Mouse (Mus musculus): ENCODE data around the gene Sstr2. TPM values are rescaled to one million over a fixed set of nuclear protein-coding genes. Genes with fewer than 3 reads are reported as not detected.

Gene Sstr2
- polyA plus RNA-seq, 1 experiment from 2014 or later: 18.0 TPM

GRCm38 (mm10) chr11:113597632-113598031, 21.5 kb upstream of the Sstr2 start:
- Histone ChIP-seq H3K4me1 (ENCODE audit: control insufficient read depth, insufficient read depth, low read length) (peaks cover 20% of the 10 kb centered on the region), H3K9ac (replicated peaks; ENCODE audit: low read length) (no peak overlapping the region), H3K27me3 (ENCODE audit: control insufficient read depth, insufficient read depth, low read length) (no peaks in the 10 kb centered on the region), H3K27ac (replicated peaks; ENCODE audit: low read depth, low read length) (no peak overlapping the region), H3K4me3 (replicated peaks; ENCODE audit: low read depth, low read length) (no peak overlapping the region), H3K9me3 (ENCODE audit: control insufficient read depth, low read length) (no peaks in the 10 kb centered on the region), H3K4me2 (ENCODE audit: low read length) (no peak overlapping the region), H3K36me3 (ENCODE audit: control insufficient read depth, insufficient read depth, low read length) (no peaks in the 10 kb centered on the region)
- ATAC-seq (ENCODE audit: low FRiP score, low TSS enrichment): no peak
- 82% methylated on average over 3 of the region's 3 CpGs for WGBS
- no peak for DNase-seq

GRCm38 (mm10) chr11:113600526-113601245, 18.5 kb upstream of the Sstr2 start:
- H3K9ac ChIP-seq (replicated peaks; ENCODE audit: low read length): no peak overlapping the region
- H3K36me3 ChIP-seq (ENCODE audit: control insufficient read depth, insufficient read depth, low read length): no peaks in the 10 kb centered on the region
- 77% methylated on average over 18 of the region's 18 CpGs for WGBS
- ATAC-seq (ENCODE audit: low FRiP score, low TSS enrichment) (peak; percentile 34; the same call in 1 of the 2 replicates), DNase-seq (peak; percentile 39)
- H3K9me3 ChIP-seq (ENCODE audit: control insufficient read depth, low read length): no peaks in the 10 kb centered on the region
- H3K27ac ChIP-seq (replicated peaks; ENCODE audit: low read depth, low read length): peak overlapping the region; percentile 74
- peaks cover 20% of the 10 kb centered on the region for H3K4me1 ChIP-seq (ENCODE audit: control insufficient read depth, insufficient read depth, low read length)
- no peaks in the 10 kb centered on the region for H3K27me3 ChIP-seq (ENCODE audit: control insufficient read depth, insufficient read depth, low read length)
- H3K4me2 ChIP-seq (ENCODE audit: low read length): no peak overlapping the region
- no peak overlapping the region for H3K4me3 ChIP-seq (replicated peaks; ENCODE audit: low read depth, low read length)

- H3K4me2 ChIP-seq (ENCODE audit: low read length): peak overlapping the region; percentile 19
- H3K9ac ChIP-seq (replicated peaks; ENCODE audit: low read length): no peak overlapping the region
- DNase-seq: peak; percentile 72
Observed at GRCm38 (mm10) chr11:113601616-113602343, 17.4 kb upstream of the Sstr2 start.

DNA sequence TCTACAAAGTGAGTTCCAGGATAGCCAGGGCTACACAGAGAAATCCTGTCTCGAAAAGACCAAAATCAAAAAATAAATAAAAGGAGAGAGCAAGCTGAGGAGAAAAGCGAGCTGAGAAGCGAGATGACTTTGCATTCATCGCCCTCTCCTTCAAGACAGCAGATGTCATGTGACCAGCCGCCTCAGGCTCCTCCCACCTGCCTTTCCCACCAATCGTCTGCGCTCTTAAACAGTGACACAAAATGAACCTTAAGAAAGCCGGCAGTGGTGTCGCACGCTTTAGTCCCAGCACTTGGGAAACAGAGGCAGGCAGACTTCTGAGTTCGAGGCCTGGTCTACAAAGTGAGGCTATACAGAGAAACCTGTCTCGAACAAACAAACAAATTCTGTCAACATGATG, 11.6 kb upstream of the Sstr2 start:
- Histone ChIP-seq H3K9me3 (ENCODE audit: control insufficient read depth, low read length) (no peaks in the 10 kb centered on the region), H3K27ac (replicated peaks; ENCODE audit: low read depth, low read length) (no peak overlapping the region), H3K9ac (replicated peaks; ENCODE audit: low read length) (no peak overlapping the region), H3K36me3 (ENCODE audit: control insufficient read depth, insufficient read depth, low read length) (no peaks in the 10 kb centered on the region), H3K27me3 (ENCODE audit: control insufficient read depth, insufficient read depth, low read length) (no peaks in the 10 kb centered on the region), H3K4me2 (ENCODE audit: low read length) (no peak overlapping the region), H3K4me1 (ENCODE audit: control insufficient read depth, insufficient read depth, low read length) (peaks cover 11% of the 10 kb centered on the region), H3K4me3 (replicated peaks; ENCODE audit: low read depth, low read length) (no peak overlapping the region)
- no peak for ATAC-seq (ENCODE audit: low FRiP score, low TSS enrichment)
- WGBS: 95% methylated on average over 12 of the region's 12 CpGs
- no peak for DNase-seq

More at GRCm38 (mm10) chr11:113601616-113602343, 17.4 kb upstream of the Sstr2 start:
- Histone ChIP-seq H3K36me3 (ENCODE audit: control insufficient read depth, insufficient read depth, low read length) (no peaks in the 10 kb centered on the region), H3K27ac (replicated peaks; ENCODE audit: low read depth, low read length) (peak overlapping the region; percentile 74), H3K9me3 (ENCODE audit: control insufficient read depth, low read length) (no peaks in the 10 kb centered on the region), H3K27me3 (ENCODE audit: control insufficient read depth, insufficient read depth, low read length) (no peaks in the 10 kb centered on the region), H3K4me3 (replicated peaks; ENCODE audit: low read depth, low read length) (no peak overlapping the region), H3K4me1 (ENCODE audit: control insufficient read depth, insufficient read depth, low read length) (peaks cover 20% of the 10 kb centered on the region)
- 22% methylated on average over 12 of the region's 12 CpGs for WGBS
- peak; percentile 69 for ATAC-seq (ENCODE audit: low FRiP score, low TSS enrichment)

DNA sequence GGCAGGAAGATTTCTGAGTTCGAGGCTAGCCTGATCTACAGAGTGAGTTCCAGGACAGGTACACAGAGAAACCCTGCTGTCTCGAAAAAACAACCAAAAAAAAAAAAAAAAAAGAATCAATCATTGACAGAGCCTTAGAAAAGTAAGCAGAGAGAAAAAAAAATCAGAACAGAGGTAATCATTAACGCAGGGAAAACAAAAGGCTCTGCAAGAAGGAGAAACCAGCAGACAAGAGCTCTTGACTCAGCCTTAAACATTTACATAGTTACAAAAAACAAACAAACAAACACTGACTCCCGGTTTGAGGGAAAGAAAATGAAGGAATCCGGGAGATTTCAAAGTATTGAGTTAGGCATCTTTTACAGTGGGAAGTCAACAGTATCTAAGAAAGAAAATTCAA, 9.6 kb upstream of the Sstr2 start:
- WGBS: 88% methylated on average over 5 of the region's 5 CpGs
- H3K4me1 ChIP-seq (ENCODE audit: control insufficient read depth, insufficient read depth, low read length): peaks cover 11% of the 10 kb centered on the region
- DNase-seq (no peak), ATAC-seq (ENCODE audit: low FRiP score, low TSS enrichment) (no peak)
- no peaks in the 10 kb centered on the region for H3K9me3 ChIP-seq (ENCODE audit: control insufficient read depth, low read length)
- H3K36me3 ChIP-seq (ENCODE audit: control insufficient read depth, insufficient read depth, low read length): no peaks in the 10 kb centered on the region
- no peak overlapping the region for H3K27ac ChIP-seq (replicated peaks; ENCODE audit: low read depth, low read length)
- no peaks in the 10 kb centered on the region for H3K27me3 ChIP-seq (ENCODE audit: control insufficient read depth, insufficient read depth, low read length)
- no peak overlapping the region for H3K9ac ChIP-seq (replicated peaks; ENCODE audit: low read length)
- H3K4me3 ChIP-seq (replicated peaks; ENCODE audit: low read depth, low read length): no peak overlapping the region
- H3K4me2 ChIP-seq (ENCODE audit: low read length): no peak overlapping the region

GRCm38 (mm10) chr11:113610266-113610665, 8.9 kb upstream of the Sstr2 start:
- no peak for DNase-seq
- Histone ChIP-seq H3K9ac (replicated peaks; ENCODE audit: low read length) (no peak overlapping the region), H3K27me3 (ENCODE audit: control insufficient read depth, insufficient read depth, low read length) (no peaks in the 10 kb centered on the region), H3K4me2 (ENCODE audit: low read length) (no peak overlapping the region), H3K9me3 (ENCODE audit: control insufficient read depth, low read length) (no peaks in the 10 kb centered on the region), H3K4me1 (ENCODE audit: control insufficient read depth, insufficient read depth, low read length) (peaks cover 11% of the 10 kb centered on the region), H3K36me3 (ENCODE audit: control insufficient read depth, insufficient read depth, low read length) (no peaks in the 10 kb centered on the region), H3K4me3 (replicated peaks; ENCODE audit: low read depth, low read length) (no peak overlapping the region), H3K27ac (replicated peaks; ENCODE audit: low read depth, low read length) (no peak overlapping the region)
- WGBS: 89% methylated on average over 5 of the region's 5 CpGs
- no peak for ATAC-seq (ENCODE audit: low FRiP score, low TSS enrichment)

DNA sequence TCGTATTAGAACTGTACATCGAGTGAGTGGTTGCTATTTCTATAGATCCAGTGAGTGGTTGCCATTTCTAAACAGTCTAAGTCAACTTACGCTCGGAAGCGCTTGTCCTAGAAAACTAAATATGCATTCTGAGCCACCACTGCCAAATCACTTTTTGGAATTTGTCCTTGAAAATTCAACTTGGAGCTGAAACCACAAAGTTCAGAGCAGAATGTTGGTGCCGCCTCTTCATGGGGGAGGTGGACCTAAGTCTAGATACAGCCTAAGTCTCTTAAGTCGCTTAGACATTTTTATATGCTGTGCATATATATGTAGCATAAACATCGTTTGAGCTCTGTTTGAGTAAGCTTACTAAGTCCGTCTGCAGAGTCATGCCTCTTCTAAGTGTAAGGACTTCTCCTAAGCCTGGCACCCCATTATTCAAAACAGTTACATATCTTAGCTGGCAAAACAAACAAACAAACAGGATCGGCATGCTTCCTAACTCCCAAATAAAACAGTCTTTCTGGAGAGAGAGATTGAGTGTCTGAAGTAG, 8.0 kb upstream of the Sstr2 start:
- WGBS: 91% methylated on average over 10 of the region's 10 CpGs
- Histone ChIP-seq H3K36me3 (ENCODE audit: control insufficient read depth, insufficient read depth, low read length) (no peaks in the 10 kb centered on the region), H3K4me1 (ENCODE audit: control insufficient read depth, insufficient read depth, low read length) (peaks cover 11% of the 10 kb centered on the region), H3K4me3 (replicated peaks; ENCODE audit: low read depth, low read length) (no peak overlapping the region), H3K9me3 (ENCODE audit: control insufficient read depth, low read length) (no peaks in the 10 kb centered on the region), H3K27ac (replicated peaks; ENCODE audit: low read depth, low read length) (peak overlapping the region; percentile 68), H3K9ac (replicated peaks; ENCODE audit: low read length) (no peak overlapping the region), H3K4me2 (ENCODE audit: low read length) (no peak overlapping the region), H3K27me3 (ENCODE audit: control insufficient read depth, insufficient read depth, low read length) (no peaks in the 10 kb centered on the region)
- ATAC-seq (ENCODE audit: low FRiP score, low TSS enrichment): no peak
- DNase-seq: no peak

DNA sequence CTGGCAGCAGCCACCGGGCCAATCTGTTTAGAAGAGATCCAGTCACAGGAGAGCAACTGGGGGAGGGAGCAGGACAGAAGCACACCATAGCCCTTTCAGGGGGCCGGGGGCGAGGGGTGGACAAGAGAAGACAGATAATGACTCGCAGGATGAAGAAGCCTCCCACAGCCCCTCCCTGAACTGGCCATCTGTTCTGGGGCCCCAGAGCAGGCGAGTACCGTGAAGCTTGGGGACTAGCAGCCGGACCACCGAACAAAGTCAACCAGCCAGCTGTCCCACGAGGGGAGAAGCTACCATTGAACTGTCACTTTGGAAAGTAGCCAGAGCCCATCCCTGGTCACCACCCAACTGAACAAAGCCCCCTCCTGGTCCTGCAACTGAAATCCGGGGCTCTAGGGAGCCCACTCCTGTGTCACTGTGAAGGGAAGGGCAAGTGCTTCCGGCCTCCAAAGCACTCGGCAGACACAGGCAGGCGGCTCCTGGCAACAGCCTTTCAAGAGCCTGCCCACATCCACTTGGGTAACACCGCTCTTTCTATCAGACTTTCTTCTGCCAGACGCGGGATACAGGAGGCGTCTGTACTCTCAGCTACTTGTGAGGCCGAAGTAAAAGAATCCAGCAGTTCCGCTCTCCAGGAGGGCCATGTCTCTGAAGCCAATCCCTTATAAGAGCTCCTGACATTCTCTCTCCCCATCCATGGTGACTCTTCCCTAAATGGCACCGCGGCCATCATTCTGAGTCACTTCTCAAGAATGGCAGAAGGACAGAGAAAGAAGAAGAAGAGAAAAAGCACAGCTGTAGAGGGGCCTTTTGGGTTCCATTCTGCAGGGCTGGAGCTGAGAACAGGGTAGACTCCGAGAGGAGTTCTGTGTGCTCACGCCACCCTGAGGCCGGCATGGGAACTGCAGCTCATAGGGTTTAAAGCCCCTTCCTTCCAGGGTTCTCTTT, 7.2 kb upstream of the Sstr2 start:
- no peaks in the 10 kb centered on the region for H3K36me3 ChIP-seq (ENCODE audit: control insufficient read depth, insufficient read depth, low read length)
- no peak overlapping the region for H3K9ac ChIP-seq (replicated peaks; ENCODE audit: low read length)
- DNase-seq (peak; percentile 80), ATAC-seq (ENCODE audit: low FRiP score, low TSS enrichment) (peak; percentile 62)
- H3K4me3 ChIP-seq (replicated peaks; ENCODE audit: low read depth, low read length): no peak overlapping the region
- no peaks in the 10 kb centered on the region for H3K9me3 ChIP-seq (ENCODE audit: control insufficient read depth, low read length)
- peak overlapping the region; percentile 68 for H3K27ac ChIP-seq (replicated peaks; ENCODE audit: low read depth, low read length)
- peak overlapping the region; percentile 9; the same call in 1 of the 2 replicates for H3K4me2 ChIP-seq (ENCODE audit: low read length)
- no peaks in the 10 kb centered on the region for H3K27me3 ChIP-seq (ENCODE audit: control insufficient read depth, insufficient read depth, low read length)
- H3K4me1 ChIP-seq (ENCODE audit: control insufficient read depth, insufficient read depth, low read length): peaks cover 11% of the 10 kb centered on the region
- 9% methylated on average over 24 of the region's 24 CpGs for WGBS
